Mouse (Mus musculus) 416B (cell line): ENCODE measurements around the gene Magi2.

Experiments used
- DNase-seq: peaks from one replicate; pipeline ENCODE4 v3.0.0; 2011; ENCODE audit warnings: low read depth

The Magi2 gene

GRCm38 (mm10) chr5:20606497-20606896 is 1379.7 kb downstream of the Magi2 start:
- no peak for DNase-seq

- no peak for DNase-seq
Measured at GRCm38 (mm10) chr5:20607503-20607902, 1380.7 kb downstream of the Magi2 start.

- DNase-seq: no peak
Measured at GRCm38 (mm10) chr5:20609206-20609935, 1382.5 kb downstream of the Magi2 start.

GRCm38 (mm10) chr5:20610640-20611039 is 1383.8 kb downstream of the Magi2 start:
- no peak for DNase-seq

GRCm38 (mm10) chr5:20612616-20613015 is 1385.8 kb downstream of the Magi2 start:
- peak; percentile 77 for DNase-seq

- DNase-seq: no peak
Measured at GRCm38 (mm10) chr5:20614891-20615290, 1388.1 kb downstream of the Magi2 start.

- DNase-seq: no peak
Measured at GRCm38 (mm10) chr5:20620596-20621511, 1394.0 kb downstream of the Magi2 start.

GRCm38 (mm10) chr5:20622417-20622816 is 1395.6 kb downstream of the Magi2 start:
- no peak for DNase-seq

- DNase-seq: no peak
Measured at GRCm38 (mm10) chr5:20622837-20623573, 1396.2 kb downstream of the Magi2 start.

GRCm38 (mm10) chr5:20625117-20625516 is 1398.3 kb downstream of the Magi2 start:
- DNase-seq: no peak

GRCm38 (mm10) chr5:20628954-20629601 is 1402.2 kb downstream of the Magi2 start:
- peak; percentile 25 for DNase-seq

GRCm38 (mm10) chr5:20634046-20634769 is 1407.4 kb downstream of the Magi2 start:
- DNase-seq: no peak

GRCm38 (mm10) chr5:20634822-20635221 is 1408.0 kb downstream of the Magi2 start:
- DNase-seq: no peak

- peak; percentile 25 for DNase-seq
Measured at GRCm38 (mm10) chr5:20637300-20637989, 1410.6 kb downstream of the Magi2 start.

- DNase-seq: no peak
Measured at GRCm38 (mm10) chr5:20642196-20642595, 1415.4 kb downstream of the Magi2 start.

- DNase-seq: no peak
Measured at GRCm38 (mm10) chr5:20643741-20644140, 1416.9 kb downstream of the Magi2 start.

- no peak for DNase-seq
Measured at GRCm38 (mm10) chr5:20646947-20647346, 1420.1 kb downstream of the Magi2 start.

- no peak for DNase-seq
Measured at GRCm38 (mm10) chr5:20653425-20654185, 1426.8 kb downstream of the Magi2 start.

- no peak for DNase-seq
Measured at GRCm38 (mm10) chr5:20654766-20655472, 1428.1 kb downstream of the Magi2 start.
